Mouse (Mus musculus) intestine, postnatal 0 days (tissue): ENCODE measurements around the gene Eef1b2. TPM values are rescaled to one million over a fixed set of nuclear protein-coding genes. Genes with fewer than 3 reads are reported as not detected.
"Not testable (repeated sequence)": the region's sequence is repeated elsewhere in the genome, so short reads cannot be mapped to it uniquely, and the experiment has no call there.

ENCODE experiments used
- ATAC-seq: fragments of 200-750 bp; cut with Nextera tagmentation; 2 replicates; pipeline ENCODE4 v1.8.0; 2017; ENCODE audit warnings: mild to moderate bottlenecking, moderate TSS enrichment, moderate library complexity
- H3K27ac ChIP-seq: fragments of 300-500 bp; sonication (generic); 2 replicates; pipeline ENCODE4 v1.5.1; 2014; ENCODE audit warnings: mild to moderate bottlenecking, low read depth, low read length, moderate library complexity
- H3K27me3 ChIP-seq: fragments of 300-500 bp; sonication (generic); replicated peaks from 2 replicates; pipeline ENCODE4 v1.6.1; 2014; ENCODE audit warnings: low read length, mixed read lengths; ENCODE audit not compliant: control insufficient read depth, insufficient read depth
- H3K36me3 ChIP-seq: fragments of 300-500 bp; sonication (generic); 2 replicates; pipeline ENCODE4 v1.6.1; 2014; ENCODE audit warnings: mild to moderate bottlenecking, moderate library complexity; ENCODE audit not compliant: control insufficient read depth, insufficient read depth
- H3K4me1 ChIP-seq: fragments of 300-500 bp; sonication (generic); replicated peaks from 2 replicates; pipeline ENCODE4 v1.6.1; 2014; ENCODE audit warnings: antibody characterized with exemption, low read length, mixed read lengths; ENCODE audit not compliant: control insufficient read depth, insufficient read depth
- H3K4me2 ChIP-seq: fragments of 300-500 bp; sonication (generic); replicated peaks from 2 replicates; pipeline ENCODE4 v1.6.1; 2014; ENCODE audit warnings: low read depth, mild to moderate bottlenecking, moderate library complexity
- H3K4me3 ChIP-seq: fragments of 300-500 bp; sonication (generic); 2 replicates; pipeline ENCODE4 v1.5.1; 2014; ENCODE audit warnings: low read depth, low read length
- H3K9ac ChIP-seq: fragments of 300-500 bp; sonication (generic); 2 replicates; pipeline ENCODE4 v1.6.1; 2014; ENCODE audit warnings: mild to moderate bottlenecking, low read depth, low read length
- H3K9me3 ChIP-seq: fragments of 300-500 bp; sonication (generic); 2 replicates; pipeline ENCODE4 v1.6.1; 2016; ENCODE audit warnings: mixed run types; ENCODE audit not compliant: control insufficient read depth
- CTCF ChIP-seq: sonication (generic); IDR thresholded peaks from 2 replicates; pipeline ENCODE4 v1.5.1; 2016; ENCODE audit warnings: low read depth, mild to moderate bottlenecking, control low read depth, antibody characterized with exemption, moderate library complexity
- WGBS: fragments of 180-500 bp; shearing (Covaris S2); extraction: QIAGEN DNeasy Blood & Tissue Kit; methylation state at CpG from one replicate; pipeline ENCODE4 v1.1.7; 2014; 5-methylcytosine and 5-hydroxymethylcytosine counted together
- polyA plus RNA-seq: library from polyadenylated mRNA; unstranded; fragments of >200 nt; fragmentation: Nextera tagmentation; extraction: Ambion mirVana; gene quantifications from 2 replicates; pipeline ENCODE4 v1.2.1, GENCODE M21; 2015

Eef1b2 gene
- polyA plus RNA-seq, 1 experiment from 2014 or later: 316 TPM

DNA sequence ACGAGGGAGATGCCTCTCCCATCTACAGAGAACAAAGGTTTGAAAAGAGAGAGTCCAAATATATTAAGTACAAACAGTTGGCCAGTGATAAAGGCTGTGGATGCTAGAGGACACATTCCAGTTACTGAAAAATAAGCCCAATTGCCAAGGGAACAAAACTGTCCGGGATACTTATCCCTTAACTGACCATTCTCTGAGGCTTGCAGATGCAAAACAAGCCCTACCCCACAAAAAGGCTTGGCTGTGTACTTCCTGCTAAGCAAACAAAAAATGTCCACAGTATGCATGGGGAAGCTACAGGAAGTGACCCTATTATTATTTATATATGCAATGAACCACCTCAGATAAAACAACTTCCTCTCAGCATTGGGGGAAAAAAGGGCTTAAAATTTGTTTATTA is 38.7 kb upstream of the Eef1b2 start:
- TF ChIP-seq CTCF: no peak
- Histone ChIP-seq H3K4me2 (no peak overlapping the region), H3K4me1 (no peaks in the 10 kb centered on the region), H3K9me3 (no peaks in the 10 kb centered on the region), H3K4me3 (no peak overlapping the region), H3K27ac (no peak overlapping the region), H3K27me3 (no peaks in the 10 kb centered on the region), H3K36me3 (peaks cover 24% of the 10 kb centered on the region), H3K9ac (no peak overlapping the region)
- WGBS: 73% methylated on average over 2 of the region's 2 CpGs
- ATAC-seq: no peak

DNA sequence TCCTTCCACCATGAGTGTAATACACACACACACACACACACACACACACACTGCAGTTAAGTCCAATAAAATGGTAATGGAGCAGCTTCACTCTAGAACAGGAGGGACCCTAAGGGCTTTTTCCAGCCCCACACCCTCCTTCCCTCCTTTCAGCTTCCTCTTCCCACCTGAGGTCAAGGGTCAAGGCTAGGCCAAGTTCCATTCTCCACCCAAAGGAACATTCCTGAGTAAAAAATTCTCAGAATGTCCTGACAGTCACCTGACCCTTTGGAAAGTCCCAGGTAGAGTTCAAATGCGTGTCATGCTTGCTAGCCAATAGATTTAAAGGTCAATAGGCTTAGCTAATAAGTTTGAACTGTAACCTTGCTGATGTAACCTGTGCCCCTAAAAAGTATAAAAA is 38.0 kb upstream of the Eef1b2 start:
- not testable (repeated sequence) for H3K27me3 ChIP-seq, ATAC-seq, H3K4me2 ChIP-seq, H3K9me3 ChIP-seq, H3K4me3 ChIP-seq, H3K27ac ChIP-seq, H3K9ac ChIP-seq, H3K4me1 ChIP-seq
- 76% methylated on average over 1 of the region's 1 CpGs for WGBS
- peaks cover 29% of the 10 kb centered on the region for H3K36me3 ChIP-seq

DNA sequence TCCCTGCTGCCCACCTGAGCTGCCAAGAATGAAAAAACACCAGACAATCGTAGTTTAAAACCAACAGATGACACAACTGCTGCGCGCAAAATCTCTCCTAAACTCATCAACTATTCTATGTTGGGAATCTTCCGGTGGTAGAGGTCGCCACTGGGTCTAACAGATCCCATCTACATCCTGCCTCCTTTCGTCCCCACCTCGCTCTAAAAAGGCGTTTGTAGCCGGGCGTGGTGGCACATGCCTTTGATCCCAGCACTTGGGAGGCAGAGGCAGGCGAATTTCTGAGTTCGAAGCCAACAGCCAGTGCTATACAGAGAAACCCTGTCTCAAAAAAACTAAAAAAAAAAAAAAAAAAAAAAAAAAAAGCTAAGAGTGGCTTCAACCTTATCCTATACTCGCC is 36.4 kb upstream of the Eef1b2 start:
- 96% methylated on average over 13 of the region's 13 CpGs for WGBS
- H3K27me3 ChIP-seq: no peaks in the 10 kb centered on the region
- no peak overlapping the region for H3K4me2 ChIP-seq
- no peak overlapping the region; the same call in 1 of the 2 replicates for H3K27ac ChIP-seq
- no peaks in the 10 kb centered on the region for H3K4me1 ChIP-seq
- H3K9me3 ChIP-seq: no peaks in the 10 kb centered on the region
- ATAC-seq: no peak
- no peak overlapping the region for H3K9ac ChIP-seq
- H3K36me3 ChIP-seq: peaks cover 46% of the 10 kb centered on the region
- TF ChIP-seq CTCF: no peak
- no peak overlapping the region for H3K4me3 ChIP-seq

DNA sequence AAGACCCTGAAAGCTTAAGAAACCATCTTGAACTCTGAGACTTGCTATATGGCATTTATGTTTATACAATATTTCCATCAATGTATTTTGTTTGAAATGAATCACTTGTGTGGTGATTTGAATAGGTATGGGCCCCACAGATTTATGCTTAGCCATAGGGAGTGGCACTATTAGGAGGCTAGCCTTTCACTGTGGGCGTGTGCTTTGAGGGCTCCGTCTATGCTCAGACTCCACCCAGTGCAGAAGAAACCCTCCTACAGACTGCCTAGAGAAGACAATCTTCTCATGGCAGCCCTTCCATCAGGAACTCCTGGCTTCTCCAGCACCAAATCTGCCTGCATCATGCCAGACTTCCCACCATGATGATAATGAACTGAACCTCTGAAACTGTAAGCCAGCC is 8.0 kb upstream of the Eef1b2 start:
- Histone ChIP-seq H3K4me2 (no peak overlapping the region), H3K27me3 (no peaks in the 10 kb centered on the region), H3K4me1 (no peaks in the 10 kb centered on the region), H3K36me3 (peaks cover 51% of the 10 kb centered on the region), H3K4me3 (no peak overlapping the region), H3K9me3 (no peaks in the 10 kb centered on the region), H3K27ac (no peak overlapping the region), H3K9ac (no peak overlapping the region)
- 31% methylated on average over 2 of the region's 2 CpGs for WGBS
- ATAC-seq: no peak
- no peak for TF ChIP-seq CTCF

DNA sequence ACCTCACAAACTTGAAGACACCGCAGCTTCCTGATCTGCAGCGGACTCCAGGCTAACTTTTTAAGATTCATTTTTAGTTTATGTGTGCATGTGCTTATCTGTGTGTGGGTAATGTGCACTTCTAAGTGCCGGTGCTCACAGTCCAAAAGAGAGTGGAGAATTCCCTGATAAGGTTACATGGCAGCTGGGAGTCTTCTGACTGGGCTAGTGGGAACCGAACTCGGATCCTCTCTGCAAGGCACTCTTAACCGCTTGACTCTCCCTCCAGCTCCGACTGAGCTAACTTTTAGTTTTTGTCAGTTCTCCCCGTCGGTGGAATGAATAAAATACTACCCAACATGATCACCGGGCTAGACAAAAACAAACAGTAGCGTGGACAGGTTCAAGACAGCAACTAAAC is 772 bp upstream of the Eef1b2 start:
- Histone ChIP-seq H3K4me2 (peak overlapping the region; percentile 68), H3K27me3 (no peaks in the 10 kb centered on the region), H3K9me3 (no peaks in the 10 kb centered on the region), H3K9ac (peak overlapping the region; percentile 89), H3K4me1 (0 out of 2 replicates have a peak, but pooled peaks cover 7% of the 10 kb centered on the region), H3K36me3 (peaks cover 14% of the 10 kb centered on the region), H3K27ac (peak overlapping the region; percentile 85), H3K4me3 (peak overlapping the region; percentile 97)
- TF ChIP-seq CTCF: no peak
- no peak for ATAC-seq
- WGBS: 5% methylated on average over 11 of the region's 11 CpGs

DNA sequence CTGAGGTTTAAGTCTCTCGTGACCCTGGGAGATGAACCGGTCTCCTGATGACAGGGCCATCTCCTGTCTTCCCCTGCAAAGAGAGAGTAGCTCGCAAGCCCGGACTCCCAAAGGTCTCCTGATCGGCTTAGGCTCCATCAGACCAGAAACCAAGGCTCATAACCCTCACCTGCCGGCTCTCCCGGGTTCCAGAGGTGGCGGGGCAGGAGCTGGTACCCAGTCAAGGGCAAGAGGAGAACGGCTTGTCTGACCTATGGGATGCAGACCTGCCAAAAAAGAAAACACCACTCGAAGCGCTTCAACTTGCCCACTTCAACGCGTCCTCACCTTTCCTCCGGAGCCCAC is 394 bp upstream of the Eef1b2 start:
- H3K9ac ChIP-seq: peak overlapping the region; percentile 89

DNA sequence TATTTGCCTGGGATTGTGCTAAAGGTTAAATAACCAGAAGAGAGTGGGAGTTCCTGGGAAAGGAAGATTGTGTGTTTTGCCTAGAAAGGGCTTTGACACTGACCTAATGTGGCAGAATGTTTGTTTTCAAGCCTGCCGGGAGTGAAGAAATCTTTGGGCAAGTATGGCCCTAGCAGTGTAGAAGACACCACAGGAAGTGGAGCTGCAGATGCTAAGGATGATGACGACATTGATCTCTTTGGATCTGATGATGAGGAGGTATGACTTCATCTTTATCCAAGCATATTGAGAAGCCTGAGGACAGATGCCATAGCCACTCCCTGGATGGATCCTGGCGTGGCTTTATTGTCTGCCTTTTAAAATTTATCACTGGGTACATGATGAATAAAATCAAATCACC is 1.7 kb downstream of the Eef1b2 start:
- Histone ChIP-seq H3K36me3 (peaks cover 7% of the 10 kb centered on the region), H3K27ac (no peak overlapping the region), H3K27me3 (no peaks in the 10 kb centered on the region), H3K4me2 (peak overlapping the region; percentile 88), H3K4me3 (no peak overlapping the region), H3K9me3 (no peaks in the 10 kb centered on the region), H3K9ac (no peak overlapping the region), H3K4me1 (0 out of 2 replicates have a peak, but pooled peaks cover 7% of the 10 kb centered on the region)
- 63% methylated on average over 3 of the region's 3 CpGs for WGBS
- TF ChIP-seq CTCF: no peak
- no peak for ATAC-seq

More for the DNA sequence above, 394 bp upstream of the Eef1b2 start:
- H3K27ac ChIP-seq: peak overlapping the region; percentile 85
- H3K4me3 ChIP-seq: peak overlapping the region; percentile 97
- 0 out of 2 replicates have a peak, but pooled peaks cover 7% of the 10 kb centered on the region for H3K4me1 ChIP-seq
- WGBS: under 1% methylated on average over 14 of the region's 14 CpGs
- H3K36me3 ChIP-seq: peaks cover 14% of the 10 kb centered on the region
- peak overlapping the region; percentile 68 for H3K4me2 ChIP-seq
- ATAC-seq: peak; percentile 42
- TF ChIP-seq CTCF: no peak
- no peaks in the 10 kb centered on the region for H3K9me3 ChIP-seq
- no peaks in the 10 kb centered on the region for H3K27me3 ChIP-seq
